Mouse (Mus musculus) CH12.LX (cell line): ENCODE data around the gene Meig1. TPM values are rescaled to one million over a fixed set of nuclear protein-coding genes. Genes with fewer than 3 reads are reported as not detected.

Experiments used
- DNase-seq: peaks from one replicate; pipeline ENCODE4 v3.0.0-alpha.2; 2013; ENCODE audit errors: extremely low read depth
- H3K27ac ChIP-seq: 2 replicates; pipeline ENCODE4 v1.5.1; 2012; ENCODE audit warnings: low read depth, mild to moderate bottlenecking, control low read depth, moderate library complexity; ENCODE audit not compliant: insufficient read depth
- H3K27me3 ChIP-seq: replicated peaks from 2 replicates; pipeline ENCODE3; 2012; ENCODE audit warnings: inconsistent platforms
- H3K36me3 ChIP-seq, 2 experiments: replicated peaks in 1 of 2; 2 replicates each; pipeline versions ENCODE3 to v1.6.1; 2012; ENCODE audit warnings: inconsistent platforms in 1 of 2, low read length in 1 of 2, mild to moderate bottlenecking in 1 of 2, mixed read lengths in 1 of 2, moderate library complexity in 1 of 2; ENCODE audit not compliant: control insufficient read depth in 1 of 2, insufficient read depth in 1 of 2
- H3K4me1 ChIP-seq, 2 experiments: 2 replicates each; pipeline ENCODE4 v1.6.1; 2012; ENCODE audit warnings: inconsistent platforms in 1 of 2, moderate library complexity in 1 of 2; ENCODE audit not compliant: insufficient read depth in 2 of 2, control insufficient read depth in 1 of 2
- H3K4me2 ChIP-seq: 2 replicates; pipeline ENCODE4 v1.6.1; 2012; ENCODE audit warnings: low read depth, mild to moderate bottlenecking, control low read depth; ENCODE audit not compliant: poor library complexity, insufficient read depth, severe bottlenecking
- H3K4me3 ChIP-seq, 3 experiments: fragments of 150-350 bp in 1 of 3; sonication (generic) in 1 of 3; replicated peaks in 1 of 3; 2 replicates each; pipeline versions ENCODE3 to v1.5.1; 2011 to 2012; ENCODE audit warnings: low read depth in 2 of 3, low read length in 2 of 3, mild to moderate bottlenecking in 2 of 3, moderate library complexity in 2 of 3, control low read depth in 1 of 3, improper control_type of control experiment in 1 of 3, inconsistent platforms in 1 of 3, mixed read lengths in 1 of 3; ENCODE audit not compliant: poor library complexity in 1 of 3
- H3K79me2 ChIP-seq: replicated peaks from 2 replicates; pipeline ENCODE4 v1.6.1; 2012; ENCODE audit warnings: mild to moderate bottlenecking, moderate library complexity; ENCODE audit not compliant: control insufficient read depth, poor library complexity, insufficient read depth, severe bottlenecking; ENCODE audit errors: extremely low read depth
- H3K9ac ChIP-seq: 2 replicates; pipeline ENCODE4 v1.6.1; 2012; ENCODE audit warnings: low read depth, mild to moderate bottlenecking, control low read depth, moderate library complexity; ENCODE audit not compliant: insufficient read depth
- H3K9me3 ChIP-seq: replicated peaks from 2 replicates; pipeline ENCODE3; 2012; ENCODE audit warnings: low read length, inconsistent platforms, mixed read lengths
- BHLHE40 ChIP-seq: IDR thresholded peaks from 2 replicates; pipeline ENCODE4 v1.6.1; 2011; ENCODE audit warnings: mild to moderate bottlenecking, low read depth, low read length, improper control_type of control experiment
- CTCF ChIP-seq, 2 experiments: IDR thresholded peaks in 1 of 2; conservative IDR thresholded peaks in 1 of 2; 2 replicates each; pipeline ENCODE4 v1.5.1; 2011 to 2012; ENCODE audit warnings: low read depth in 2 of 2, low read length in 2 of 2, improper control_type of control experiment in 1 of 2, inconsistent platforms in 1 of 2, mild to moderate bottlenecking in 1 of 2, moderate library complexity in 1 of 2
- IRF4 ChIP-seq: IDR thresholded peaks from 2 replicates; pipeline ENCODE4 v1.6.1; 2014; ENCODE audit warnings: low read depth, mild to moderate bottlenecking, inconsistent platforms, low read length, improper control_type of control experiment
- JUN ChIP-seq: IDR thresholded peaks from 2 replicates; pipeline ENCODE4 v1.6.1; 2011; ENCODE audit warnings: low read depth, mild to moderate bottlenecking, low read length, improper control_type of control experiment, moderate library complexity; ENCODE audit not compliant: insufficient read depth
- NELFE ChIP-seq: IDR thresholded peaks from 2 replicates; pipeline ENCODE4 v1.6.1; 2011; ENCODE audit warnings: low read depth, low read length, improper control_type of control experiment
- POLR2A ChIP-seq: IDR thresholded peaks from 2 replicates; pipeline ENCODE4 v1.6.1; 2011; ENCODE audit warnings: low read depth, mild to moderate bottlenecking, improper control_type of control experiment, low read length
- SMC3 ChIP-seq: IDR thresholded peaks from 2 replicates; pipeline ENCODE4 v1.6.1; 2011; ENCODE audit warnings: low read depth, low read length, improper control_type of control experiment
- ZMIZ1 ChIP-seq: IDR thresholded peaks from 2 replicates; pipeline ENCODE4 v1.6.1; 2012; ENCODE audit warnings: low read depth, mild to moderate bottlenecking, inconsistent platforms, low read length, improper control_type of control experiment
- dilution Hi-C: fragments of 300-500 bp; cut with MboI; formaldehyde crosslinking; loops from 2 replicates; pipeline ENCODE4 v1.14.3; 2020; ENCODE audit warnings: low sequenced_read_pairs; ENCODE audit not compliant: extremely low pct_unique_long_range_greater_than_20kb, extremely low pct_ligation_motif_present
- in situ Hi-C: fragments of 300-500 bp; cut with MboI; formaldehyde crosslinking; loops from 3 replicates; pipeline ENCODE4 v1.14.3; 2019; ENCODE audit warnings: low sequenced_read_pairs, low pct_ligation_motif_present, low pct_unique_long_range_greater_than_20kb, mixed read lengths
- polyA plus RNA-seq: library from polyadenylated mRNA; unstranded; fragments of >175 nt; gene quantifications from 2 replicates; pipeline ENCODE4 v1.2.1, GENCODE M21; 2012; ENCODE audit warnings: low read depth; ENCODE audit not compliant: insufficient read length
- total RNA-seq, 2 experiments: library from RNA; depleted of rRNA; stranded (reverse); fragments of 300-350 nt in 1 of 2; fragments of >200 nt in 1 of 2; gene quantifications; 2 replicates each; pipeline ENCODE4 v1.2.3; 2012 to 2014

Gene Meig1
- total and polyA plus RNA-seq, 3 experiments, result not detected

GRCm38 (mm10) chr2:3435369-3436061 is 13.1 kb upstream of the Meig1 start:
- H3K9me3 ChIP-seq, result no peaks in the 10 kb centered on the region

GRCm38 (mm10) chr2:3430956-3431355 is 8.5 kb upstream of the Meig1 start:
- Histone ChIP-seq H3K36me3 (peaks cover 22 to 60% of the 10 kb centered on the region in 2 experiments), H3K27ac (no peak overlapping the region), H3K27me3 (no peaks in the 10 kb centered on the region), H3K79me2 (no peaks in the 10 kb centered on the region), H3K4me2 (no peak overlapping the region), H3K4me3 (no peak overlapping the region), H3K9ac (no peak overlapping the region), H3K9me3 (no peaks in the 10 kb centered on the region), H3K4me1 (no peaks in the 10 kb centered on the region)
- no peak for TF ChIP-seq CTCF (conservative IDR thresholded peaks at IDR 0.05 in 1 of 2, IDR thresholded peaks at IDR 0.05 in 1 of 2; ENCODE audit: low read depth in 2 of 2, low read length in 2 of 2)
- TF ChIP-seq NELFE, result no peak
- no peak for TF ChIP-seq IRF4
- dilution Hi-C loops (no loop called here), in situ Hi-C loops (no loop called here)
- no peak for DNase-seq

More at GRCm38 (mm10) chr2:3435369-3436061, 13.1 kb upstream of the Meig1 start:
- Histone ChIP-seq H3K79me2 (no peaks in the 10 kb centered on the region), H3K9ac (no peak overlapping the region), H3K4me2 (no peak overlapping the region), H3K4me1 (no peaks in the 10 kb centered on the region), H3K27ac (no peak overlapping the region), H3K27me3 (no peaks in the 10 kb centered on the region), H3K36me3 (peaks cover 33 to 64% of the 10 kb centered on the region in 2 experiments), H3K4me3 (no peak overlapping the region)
- in situ Hi-C loops (no loop called here), dilution Hi-C loops (no loop called here)
- DNase-seq, result no peak
- no peak for TF ChIP-seq JUN
- TF ChIP-seq SMC3, result no peak
- TF ChIP-seq NELFE, result no peak
- no peak for TF ChIP-seq ZMIZ1

GRCm38 (mm10) chr2:3424579-3424910 is 2.1 kb upstream of the Meig1 start:
- in situ Hi-C loops, result no loop called here
- TF ChIP-seq BHLHE40 (peak; percentile 45; the same call in 1 of the 2 replicates), POLR2A (no peak)
- dilution Hi-C loops, result no loop called here

More at GRCm38 (mm10) chr2:3424579-3424910, 2.1 kb upstream of the Meig1 start:
- H3K79me2 ChIP-seq, result 0 out of 2 replicates have a peak, but pooled peaks cover 2% of the 10 kb centered on the region
- peak overlapping the region; percentile 54 for H3K4me2 ChIP-seq
- no peaks in the 10 kb centered on the region for H3K27me3 ChIP-seq
- H3K9me3 ChIP-seq, result no peaks in the 10 kb centered on the region
- H3K4me3 ChIP-seq, result peak overlapping the region; percentile 71 to 96 (median 95)
- H3K9ac ChIP-seq, result peak overlapping the region; percentile 28
- peaks cover 5 to 26% of the 10 kb centered on the region in 2 experiments; a peak in 3 of 4 replicates for H3K4me1 ChIP-seq
- peaks cover 9 to 26% of the 10 kb centered on the region in 2 experiments for H3K36me3 ChIP-seq
- H3K27ac ChIP-seq, result no peak overlapping the region
- DNase-seq, result no peak
